Mouse (Mus musculus): ENCODE measurements at regions not wholly inside any gene's neighbourhood (a gene's known extent, or its start where the extent isn't known, plus 50 kb on each side); places are given as distances from the start of the nearest gene placed in this dataset.

DNA sequence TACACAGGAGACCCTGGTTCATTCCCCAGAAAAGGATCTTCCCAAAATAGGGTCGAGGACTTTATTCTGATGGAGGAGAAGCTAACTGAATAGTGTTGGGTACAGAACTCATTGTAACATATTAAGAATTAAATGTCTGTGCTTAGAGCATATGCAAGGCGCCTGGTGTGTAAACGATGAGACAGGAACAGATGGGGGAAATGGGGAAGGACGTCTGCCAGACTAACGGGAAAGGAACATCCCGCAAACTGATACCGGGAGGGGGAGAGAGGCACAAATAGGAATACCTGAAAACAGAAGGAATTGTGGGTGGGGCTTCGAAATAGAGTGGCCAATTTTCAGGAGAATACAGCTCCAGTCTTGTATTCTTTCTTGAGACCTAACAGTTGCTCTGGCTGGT, 268.6 kb upstream of the Tbx3 start:
- H3K9ac ChIP-seq: no peak overlapping the region
- no peaks in the 10 kb centered on the region for H3K9me3 ChIP-seq
- H3K4me1 ChIP-seq: peaks cover 10% of the 10 kb centered on the region; the same call in 1 of the 2 replicates
- H3K4me3 ChIP-seq (replicated peaks): no peak overlapping the region
- no peak overlapping the region for H3K4me2 ChIP-seq
- no peaks in the 10 kb centered on the region for H3K36me3 ChIP-seq
- no peak for ATAC-seq (ENCODE audit: insufficient read depth, low FRiP score, low read depth)
- WGBS: 65% methylated on average over 8 of the region's 8 CpGs
- no peaks in the 10 kb centered on the region for H3K27me3 ChIP-seq (replicated peaks)
- H3K27ac ChIP-seq: no peak overlapping the region

GRCm38 (mm10) chr5:119402651-119403050, 267.8 kb upstream of the Tbx3 start:
- H3K27me3 ChIP-seq (replicated peaks): no peaks in the 10 kb centered on the region
- no peaks in the 10 kb centered on the region for H3K36me3 ChIP-seq
- WGBS: 61% methylated on average over 17 of the region's 17 CpGs
- H3K9me3 ChIP-seq: no peaks in the 10 kb centered on the region
- no peak overlapping the region for H3K4me3 ChIP-seq (replicated peaks)
- H3K9ac ChIP-seq: no peak overlapping the region
- ATAC-seq (ENCODE audit: insufficient read depth, low FRiP score, low read depth): no peak
- H3K4me2 ChIP-seq: no peak overlapping the region
- H3K27ac ChIP-seq: peak overlapping the region; percentile 51; the same call in 1 of the 2 replicates
- peaks cover 10% of the 10 kb centered on the region; the same call in 1 of the 2 replicates for H3K4me1 ChIP-seq

- Histone ChIP-seq H3K4me1 (no peaks in the 10 kb centered on the region), H3K4me3 (replicated peaks) (no peak overlapping the region), H3K27ac (no peak overlapping the region), H3K9me3 (no peaks in the 10 kb centered on the region), H3K4me2 (no peak overlapping the region), H3K27me3 (replicated peaks) (no peaks in the 10 kb centered on the region), H3K9ac (no peak overlapping the region), H3K36me3 (no peaks in the 10 kb centered on the region)
- WGBS: 48% methylated on average over 11 of the region's 11 CpGs
- ATAC-seq (ENCODE audit: insufficient read depth, low FRiP score, low read depth): no peak
These were observed 259.5 kb upstream of the Tbx3 start for GRCm38 (mm10) chr5:119410966-119411365.

DNA sequence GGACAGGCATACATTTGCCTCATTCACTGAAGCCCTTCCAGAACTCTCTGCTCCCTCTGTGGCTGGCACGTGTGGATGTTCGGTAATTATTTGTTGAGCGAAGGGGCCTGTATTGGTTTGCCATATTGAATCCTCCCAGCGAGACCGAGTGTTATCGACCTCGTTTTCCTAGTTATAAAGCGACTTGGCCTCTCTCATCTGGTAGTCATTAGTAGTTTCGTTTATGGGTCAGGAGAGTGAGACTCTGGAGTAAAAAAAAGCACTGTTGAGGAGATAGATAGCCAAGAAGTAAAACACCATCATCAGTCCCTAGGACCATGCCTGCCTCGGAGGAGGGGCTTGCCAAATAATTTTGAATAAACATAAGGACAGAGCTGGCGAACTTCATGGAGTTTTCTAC, 254.6 kb upstream of the Tbx3 start:
- no peak overlapping the region for H3K4me3 ChIP-seq (replicated peaks)
- 81% methylated on average over 11 of the region's 11 CpGs for WGBS
- H3K9me3 ChIP-seq: no peaks in the 10 kb centered on the region
- no peaks in the 10 kb centered on the region for H3K27me3 ChIP-seq (replicated peaks)
- H3K36me3 ChIP-seq: no peaks in the 10 kb centered on the region
- no peaks in the 10 kb centered on the region for H3K4me1 ChIP-seq
- ATAC-seq (ENCODE audit: insufficient read depth, low FRiP score, low read depth): no peak
- H3K27ac ChIP-seq: no peak overlapping the region
- no peak overlapping the region for H3K4me2 ChIP-seq
- no peak overlapping the region for H3K9ac ChIP-seq

DNA sequence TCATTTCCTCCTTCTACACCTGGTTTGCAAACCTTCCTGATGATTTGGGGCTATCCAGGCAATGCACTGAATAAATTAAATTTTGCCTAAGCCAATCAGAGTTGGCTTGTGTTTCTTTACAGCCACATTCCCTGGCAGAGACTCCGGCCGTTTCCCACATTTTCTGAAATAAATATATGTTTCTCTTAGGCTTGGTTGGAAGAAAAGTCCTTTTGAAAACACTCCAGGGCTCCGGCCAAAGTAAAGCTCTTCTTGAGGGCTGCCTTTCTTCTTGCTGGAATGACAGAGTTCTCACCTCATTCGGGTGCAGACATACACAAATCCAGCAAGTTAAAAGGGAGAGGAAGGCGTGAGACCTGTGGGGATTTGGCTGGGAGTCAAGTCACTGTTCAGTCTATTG, 252.0 kb upstream of the Tbx3 start:
- Histone ChIP-seq H3K27ac (no peak overlapping the region), H3K4me2 (no peak overlapping the region), H3K9ac (no peak overlapping the region), H3K36me3 (no peaks in the 10 kb centered on the region), H3K4me1 (no peaks in the 10 kb centered on the region), H3K9me3 (no peaks in the 10 kb centered on the region), H3K4me3 (replicated peaks) (no peak overlapping the region), H3K27me3 (replicated peaks) (no peaks in the 10 kb centered on the region)
- no peak for ATAC-seq (ENCODE audit: insufficient read depth, low FRiP score, low read depth)
- 37% methylated on average over 5 of the region's 5 CpGs for WGBS

- no peaks in the 10 kb centered on the region for H3K36me3 ChIP-seq
- no peak overlapping the region for H3K9ac ChIP-seq
- no peak overlapping the region for H3K4me3 ChIP-seq (replicated peaks)
- ATAC-seq (ENCODE audit: insufficient read depth, low FRiP score, low read depth): peak; percentile 53; the same call in 1 of the 2 replicates
- 61% methylated on average over 12 of the region's 12 CpGs for WGBS
- no peaks in the 10 kb centered on the region for H3K27me3 ChIP-seq (replicated peaks)
- H3K4me1 ChIP-seq: no peaks in the 10 kb centered on the region
- H3K27ac ChIP-seq: peak overlapping the region; percentile 48
- no peak overlapping the region for H3K4me2 ChIP-seq
- no peaks in the 10 kb centered on the region for H3K9me3 ChIP-seq
These were observed 242.9 kb upstream of the Tbx3 start for GRCm38 (mm10) chr5:119427511-119428019.

DNA sequence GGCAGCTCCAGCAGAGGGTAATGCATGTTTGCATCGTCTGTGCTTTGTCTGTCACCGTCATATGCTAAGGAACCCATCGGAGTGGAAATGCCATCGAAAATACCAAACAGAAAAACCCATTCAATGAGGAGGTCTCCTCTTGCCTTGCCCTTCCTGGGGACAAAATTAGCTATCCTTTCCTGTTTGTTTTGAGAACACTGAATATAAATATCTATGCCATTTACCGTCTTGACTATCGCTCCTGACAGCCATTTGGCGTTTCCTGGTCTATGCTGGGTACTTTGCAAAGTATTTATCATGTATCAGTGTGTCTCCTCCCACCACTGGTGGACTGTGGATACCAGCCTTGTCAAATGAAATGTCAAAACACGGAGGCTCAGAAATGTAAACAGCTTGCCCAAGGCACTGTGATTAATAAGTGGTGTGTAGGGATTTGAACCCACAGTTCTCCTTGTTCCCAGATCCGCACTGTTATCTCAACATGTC, 239.2 kb upstream of the Tbx3 start:
- Histone ChIP-seq H3K36me3 (no peaks in the 10 kb centered on the region), H3K4me1 (no peaks in the 10 kb centered on the region), H3K4me3 (replicated peaks) (no peak overlapping the region), H3K27ac (no peak overlapping the region), H3K27me3 (replicated peaks) (no peaks in the 10 kb centered on the region), H3K9me3 (no peaks in the 10 kb centered on the region), H3K4me2 (no peak overlapping the region), H3K9ac (no peak overlapping the region)
- 64% methylated on average over 9 of the region's 9 CpGs for WGBS
- ATAC-seq (ENCODE audit: insufficient read depth, low FRiP score, low read depth): no peak

DNA sequence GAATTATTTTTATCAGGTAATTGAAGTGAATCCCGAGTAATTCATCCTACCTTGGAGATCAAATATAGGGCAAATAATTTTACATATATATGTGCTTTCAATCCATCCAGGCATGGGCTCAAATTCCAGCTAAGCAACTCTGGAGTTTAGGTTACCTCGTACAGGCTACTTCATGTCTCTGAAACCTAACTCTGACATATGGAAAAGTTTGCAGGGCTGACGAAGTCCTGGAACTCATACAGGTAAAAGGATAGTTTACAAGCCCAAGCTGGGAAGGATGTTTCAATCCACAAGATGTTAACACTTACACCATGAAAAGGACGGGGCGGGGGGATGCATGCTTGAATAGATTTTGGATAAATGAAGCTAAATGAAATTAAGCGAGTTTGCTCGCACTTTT, 235.9 kb upstream of the Tbx3 start:
- no peak overlapping the region for H3K27ac ChIP-seq
- H3K27me3 ChIP-seq (replicated peaks): no peaks in the 10 kb centered on the region
- no peaks in the 10 kb centered on the region for H3K9me3 ChIP-seq
- WGBS: 62% methylated on average over 7 of the region's 7 CpGs
- H3K4me1 ChIP-seq: no peaks in the 10 kb centered on the region
- H3K36me3 ChIP-seq: no peaks in the 10 kb centered on the region
- no peak overlapping the region for H3K4me3 ChIP-seq (replicated peaks)
- ATAC-seq (ENCODE audit: insufficient read depth, low FRiP score, low read depth): no peak
- H3K9ac ChIP-seq: no peak overlapping the region
- no peak overlapping the region for H3K4me2 ChIP-seq

- H3K9ac ChIP-seq: no peak overlapping the region
- H3K27ac ChIP-seq: no peak overlapping the region
- WGBS: 80% methylated on average over 4 of the region's 4 CpGs
- ATAC-seq (ENCODE audit: insufficient read depth, low FRiP score, low read depth): no peak
- H3K9me3 ChIP-seq: no peaks in the 10 kb centered on the region
- no peaks in the 10 kb centered on the region for H3K36me3 ChIP-seq
- no peak overlapping the region for H3K4me3 ChIP-seq (replicated peaks)
- H3K27me3 ChIP-seq (replicated peaks): no peaks in the 10 kb centered on the region
- no peak overlapping the region for H3K4me2 ChIP-seq
- H3K4me1 ChIP-seq: 0 out of 2 replicates have a peak, but pooled peaks cover 6% of the 10 kb centered on the region
These were observed 222.0 kb upstream of the Tbx3 start for GRCm38 (mm10) chr5:119448494-119448893.

GRCm38 (mm10) chr5:119449166-119449565, 221.3 kb upstream of the Tbx3 start:
- Histone ChIP-seq H3K4me1 (0 out of 2 replicates have a peak, but pooled peaks cover 5% of the 10 kb centered on the region), H3K27me3 (replicated peaks) (no peaks in the 10 kb centered on the region), H3K36me3 (no peaks in the 10 kb centered on the region), H3K9me3 (no peaks in the 10 kb centered on the region), H3K9ac (no peak overlapping the region), H3K27ac (no peak overlapping the region), H3K4me2 (no peak overlapping the region), H3K4me3 (replicated peaks) (no peak overlapping the region)
- WGBS: 49% methylated on average over 7 of the region's 7 CpGs
- ATAC-seq (ENCODE audit: insufficient read depth, low FRiP score, low read depth): no peak

DNA sequence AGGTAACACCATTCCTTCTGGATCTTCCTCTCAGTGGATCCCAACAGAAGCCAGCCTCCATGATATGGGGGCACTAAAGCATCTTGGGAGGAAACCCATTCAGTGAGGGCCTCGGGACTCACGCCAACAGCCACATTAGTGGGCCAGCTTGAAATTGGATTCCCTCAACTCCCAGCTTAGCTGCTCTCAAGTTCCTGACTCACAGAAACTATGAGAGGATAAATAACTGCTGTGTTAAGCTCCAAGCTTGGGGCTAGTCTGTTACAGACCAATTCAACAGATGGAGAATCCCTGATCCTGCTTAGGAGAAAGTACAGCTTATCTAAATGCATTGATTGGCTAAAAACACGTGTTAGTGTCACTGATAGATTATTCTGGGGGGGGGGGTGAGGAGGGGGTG, 210.7 kb upstream of the Tbx3 start:
- Histone ChIP-seq H3K36me3 (no peaks in the 10 kb centered on the region), H3K4me2 (no peak overlapping the region), H3K27ac (no peak overlapping the region), H3K4me3 (replicated peaks) (no peak overlapping the region), H3K27me3 (replicated peaks) (no peaks in the 10 kb centered on the region), H3K9ac (no peak overlapping the region), H3K4me1 (no peaks in the 10 kb centered on the region), H3K9me3 (no peaks in the 10 kb centered on the region)
- 43% methylated on average over 3 of the region's 3 CpGs for WGBS
- no peak for ATAC-seq (ENCODE audit: insufficient read depth, low FRiP score, low read depth)

DNA sequence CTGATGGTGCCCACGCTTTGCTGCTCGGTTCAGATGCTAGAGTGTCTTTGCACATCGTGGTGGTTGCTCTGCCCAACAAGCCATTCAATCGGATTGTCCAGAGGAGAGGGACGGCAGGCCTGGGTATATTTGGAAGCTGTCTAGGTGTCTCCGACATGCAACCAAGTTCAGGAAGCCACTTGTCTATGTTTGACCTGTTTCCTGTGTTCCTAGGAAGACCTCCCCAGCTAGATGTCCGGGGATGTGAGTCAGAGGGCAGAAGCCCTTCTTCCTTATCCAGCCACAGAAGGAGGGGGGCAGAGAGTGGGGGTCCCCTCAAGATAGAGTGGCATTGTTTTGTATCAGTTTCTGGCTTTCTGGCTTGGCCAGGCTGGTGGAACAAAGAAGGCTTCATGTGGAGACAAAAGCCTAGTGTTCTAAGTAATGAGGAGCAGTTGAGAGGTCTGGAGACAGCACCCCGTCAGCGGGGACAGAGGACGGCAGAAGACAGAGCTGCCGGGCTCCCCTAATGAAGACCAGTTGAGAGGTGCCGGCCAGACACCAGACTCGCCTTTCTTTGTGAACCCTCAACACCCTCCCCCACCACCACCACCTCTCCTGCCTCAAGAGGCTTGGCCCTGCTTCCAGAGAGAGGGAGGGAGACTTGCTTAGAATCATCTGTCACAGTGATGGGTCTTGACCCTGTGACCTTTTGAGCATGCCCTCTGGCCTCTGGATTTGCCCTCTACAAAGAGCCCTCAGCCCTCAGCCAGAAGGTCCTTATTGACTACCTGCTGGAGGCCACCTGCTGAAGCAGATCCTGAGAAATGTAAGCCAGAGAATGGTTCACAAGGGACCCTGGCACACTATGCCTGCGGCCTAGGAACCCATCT, 207.6 kb upstream of the Tbx3 start:
- Histone ChIP-seq H3K36me3 (no peaks in the 10 kb centered on the region), H3K4me3 (replicated peaks) (no peak overlapping the region), H3K27ac (no peak overlapping the region), H3K4me1 (no peaks in the 10 kb centered on the region), H3K9me3 (no peaks in the 10 kb centered on the region), H3K4me2 (no peak overlapping the region), H3K9ac (no peak overlapping the region), H3K27me3 (replicated peaks) (no peaks in the 10 kb centered on the region)
- ATAC-seq (ENCODE audit: insufficient read depth, low FRiP score, low read depth): peak; percentile 27; the same call in 1 of the 2 replicates
- WGBS: 58% methylated on average over 14 of the region's 14 CpGs
